Mouse (Mus musculus): ENCODE measurements around the gene Havcr1. TPM values are rescaled to one million over a fixed set of nuclear protein-coding genes. Genes with fewer than 3 reads are reported as not detected.
"Not testable (repeated sequence)": the region's sequence is repeated elsewhere in the genome, so short reads cannot be mapped to it uniquely, and the experiment has no call there.

Gene Havcr1
- not detected for total RNA-seq (2021)
- long read RNA-seq, experiment 1 = 0 reads
- long read RNA-seq, experiment 2 = 0 reads

GRCm38 (mm10) chr11:46735076-46735475 is at the start of gene Havcr1:
Havcr1 (plus strand) TSS chr11:46735080.
- DNase-seq (ENCODE audit: low spot score in 2 of 2) = not testable (repeated sequence)

- DNase-seq (ENCODE audit: low spot score in 2 of 2) = no peak
Observed at GRCm38 (mm10) chr11:46690136-46690535, 44.7 kb upstream of the Havcr1 start.

DNA sequence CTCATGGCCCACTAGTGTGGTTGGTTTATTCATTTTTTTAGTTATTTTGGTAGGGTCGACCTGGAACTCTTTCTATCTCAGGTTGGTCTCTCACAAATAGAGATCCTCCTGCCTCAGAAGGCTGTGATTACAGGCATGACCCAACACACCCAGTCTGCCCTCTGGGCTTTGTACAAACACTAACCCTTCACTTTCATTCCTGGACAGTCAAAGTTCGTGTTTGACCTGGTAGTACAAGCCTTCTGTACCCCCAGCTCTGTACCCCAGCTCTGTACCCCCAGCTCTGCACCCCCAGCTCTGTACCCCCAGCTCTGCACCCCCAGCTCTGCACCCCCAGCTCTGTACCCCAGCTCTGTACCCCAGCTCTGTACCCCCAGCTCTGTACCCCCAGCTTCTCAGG is 39.0 kb upstream of the Havcr1 start:
- DNase-seq (ENCODE audit: low spot score in 2 of 2) = not testable (repeated sequence)

DNA sequence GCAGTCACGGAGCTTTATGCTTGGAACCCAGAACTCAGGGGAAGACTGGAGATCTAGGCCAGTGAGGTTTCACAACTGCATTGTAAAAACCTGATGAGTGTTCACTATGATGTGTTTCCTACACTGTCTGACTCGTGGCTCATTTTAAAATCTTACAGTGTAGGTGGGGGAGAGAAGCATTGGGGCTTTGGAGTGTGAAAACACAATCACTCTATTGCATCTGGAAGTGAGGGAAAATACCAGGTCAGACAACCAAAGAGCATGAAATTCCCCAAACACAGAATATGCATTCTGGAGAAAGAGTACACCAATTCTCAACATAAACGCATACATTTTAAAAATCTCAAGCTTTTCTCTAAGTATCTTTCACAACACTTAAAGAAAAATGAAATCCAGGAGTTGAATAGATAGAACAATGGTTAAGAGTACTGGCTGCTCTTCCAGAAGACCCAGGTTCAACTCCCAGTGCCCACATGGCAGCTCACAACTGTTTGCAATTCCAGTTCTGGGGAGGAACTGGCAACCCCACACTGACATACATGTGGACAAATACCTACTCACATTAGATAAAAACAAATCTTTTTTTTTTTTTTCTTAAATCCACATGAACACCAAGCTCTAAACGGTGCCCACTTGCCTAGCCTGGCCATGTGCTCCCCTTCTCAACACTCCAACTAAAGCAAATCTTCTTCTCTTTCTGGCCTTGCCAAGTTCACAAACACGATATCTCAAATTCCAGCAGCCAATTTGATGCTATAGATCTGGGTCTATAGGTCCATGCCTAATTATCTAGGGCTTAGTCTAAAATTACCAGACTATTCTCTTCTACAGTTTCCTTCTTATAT is 37.2 kb upstream of the Havcr1 start:
- no peak for DNase-seq (ENCODE audit: low spot score in 2 of 2)

- DNase-seq (ENCODE audit: low spot score in 2 of 2) = no peak
Observed at GRCm38 (mm10) chr11:46698278-46698655, 36.6 kb upstream of the Havcr1 start.

DNA sequence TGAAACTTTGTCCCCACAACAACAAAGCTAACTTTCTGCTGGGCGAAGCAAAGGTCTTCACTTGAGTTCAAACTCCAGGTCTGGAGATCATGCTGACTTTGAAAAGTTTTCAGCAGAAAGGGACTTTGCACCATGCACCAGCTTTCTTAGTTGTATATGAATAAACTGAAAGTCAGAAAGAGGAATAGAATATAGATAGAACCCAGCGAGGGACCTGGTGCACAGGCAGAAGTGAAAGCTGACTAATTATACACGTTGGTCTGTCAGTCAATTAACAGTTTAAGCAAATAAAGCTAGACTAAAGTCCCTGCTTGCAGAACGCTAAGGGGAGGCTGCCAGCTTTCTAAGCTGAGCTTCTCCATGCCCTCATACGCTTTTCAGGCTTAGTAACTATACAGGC is 36.0 kb upstream of the Havcr1 start:
- no peak for DNase-seq (ENCODE audit: low spot score in 2 of 2)

GRCm38 (mm10) chr11:46706664-46707356 is 28.1 kb upstream of the Havcr1 start, which contains the start of gene Timd2:
Timd2 (minus strand) TSS chr11:46707061.
- no peak for DNase-seq (ENCODE audit: low spot score in 2 of 2)

- DNase-seq (ENCODE audit: low spot score in 2 of 2) = no peak
Observed at GRCm38 (mm10) chr11:46731541-46732070, 3.3 kb upstream of the Havcr1 start.

DNA sequence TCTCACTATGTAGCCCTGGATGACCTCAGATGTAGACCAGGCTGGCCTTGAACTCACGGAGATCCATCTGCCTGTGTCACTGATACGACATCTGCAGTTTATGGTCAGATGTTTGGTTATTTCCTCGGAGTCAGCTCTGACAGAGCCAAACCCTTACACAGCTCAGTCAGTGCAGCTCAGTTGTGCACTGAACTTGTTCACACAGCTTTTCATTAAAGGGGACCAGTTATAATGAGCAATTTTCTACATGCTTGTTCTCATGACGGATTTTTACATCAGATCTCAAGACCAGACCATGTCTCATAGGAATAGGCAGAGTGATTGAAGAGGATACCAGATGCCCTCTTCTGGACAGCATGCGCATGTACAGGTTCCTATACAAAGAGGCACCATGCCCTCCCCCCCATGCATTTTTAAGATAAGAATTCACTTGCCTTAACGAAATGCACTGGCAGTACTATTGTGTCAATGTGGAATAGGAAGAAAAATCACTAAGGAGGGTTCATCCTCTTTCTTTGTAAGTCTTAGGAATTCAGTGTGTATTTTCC is 1.6 kb upstream of the Havcr1 start:
- no peak for DNase-seq (ENCODE audit: low spot score in 2 of 2)

GRCm38 (mm10) chr11:46734617-46735016 is 263 bp upstream of the Havcr1 start:
- no peak for DNase-seq (ENCODE audit: low spot score in 2 of 2)

GRCm38 (mm10) chr11:46739501-46739900 is 4.6 kb downstream of the Havcr1 start:
- no peak for DNase-seq (ENCODE audit: low spot score in 2 of 2)

GRCm38 (mm10) chr11:46740886-46741285 is 6.0 kb downstream of the Havcr1 start:
- no peak for DNase-seq (ENCODE audit: low spot score in 2 of 2)

DNA sequence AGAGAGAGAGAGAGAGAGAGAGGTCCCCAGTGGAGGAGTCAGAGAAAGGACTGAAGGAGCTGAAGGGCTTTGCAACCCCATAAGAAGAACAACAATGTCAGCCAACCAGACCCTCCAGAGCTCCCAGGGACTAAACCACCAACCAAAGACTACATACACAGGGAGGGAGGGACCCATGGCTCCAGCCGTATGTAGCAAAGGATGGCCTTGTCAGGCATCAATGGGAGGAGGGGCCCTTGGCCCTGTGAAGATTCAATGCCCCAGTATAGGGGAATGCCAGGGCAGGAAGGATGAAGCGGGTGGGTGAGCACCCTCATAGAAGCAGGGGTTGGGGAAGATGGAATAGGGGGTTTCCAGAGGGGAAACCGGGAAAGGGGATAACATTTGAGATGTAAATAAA is 6.8 kb downstream of the Havcr1 start:
- no peak for DNase-seq (ENCODE audit: low spot score in 2 of 2)

DNA sequence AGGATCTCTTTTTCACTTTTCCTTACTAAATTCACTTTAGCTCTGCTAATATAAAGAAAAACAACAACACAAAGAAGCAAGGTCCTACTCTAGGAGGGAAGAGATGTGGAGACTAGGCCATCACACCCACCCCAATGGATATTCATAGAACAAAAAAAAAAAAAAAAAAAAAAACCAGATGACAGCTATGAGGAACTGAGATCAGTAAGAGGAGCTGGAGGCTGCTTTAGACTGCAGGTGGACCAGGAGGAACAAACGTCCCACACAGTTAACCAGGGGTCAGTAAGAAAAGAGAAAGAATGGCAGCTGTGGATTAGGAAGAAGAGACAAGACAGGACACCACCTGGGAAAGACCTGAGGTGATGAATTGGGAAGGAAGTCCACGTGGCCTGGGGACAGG is 13.1 kb downstream of the Havcr1 start:
- no peak for DNase-seq (ENCODE audit: low spot score in 2 of 2)

DNA sequence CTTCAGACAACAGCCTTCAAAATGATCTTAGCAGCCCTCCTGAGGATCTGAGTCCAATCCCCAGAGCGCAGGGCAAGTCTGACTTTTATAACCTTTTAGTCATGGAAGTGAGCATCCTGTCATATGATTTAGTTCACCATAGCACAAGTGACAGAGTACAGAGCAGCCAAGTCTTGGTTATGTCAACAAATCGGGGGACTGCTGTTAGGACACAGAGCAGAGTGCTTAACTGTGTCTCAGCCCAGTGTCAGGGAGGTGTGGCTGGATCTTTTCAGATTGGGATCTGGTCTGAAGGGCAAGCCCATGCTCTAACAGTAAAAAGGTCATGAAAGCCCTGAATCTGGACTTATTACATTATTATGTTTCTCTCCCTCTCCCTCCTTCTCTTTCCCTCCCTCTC is 18.8 kb downstream of the Havcr1 start:
- DNase-seq (ENCODE audit: low spot score in 2 of 2) = no peak

DNA sequence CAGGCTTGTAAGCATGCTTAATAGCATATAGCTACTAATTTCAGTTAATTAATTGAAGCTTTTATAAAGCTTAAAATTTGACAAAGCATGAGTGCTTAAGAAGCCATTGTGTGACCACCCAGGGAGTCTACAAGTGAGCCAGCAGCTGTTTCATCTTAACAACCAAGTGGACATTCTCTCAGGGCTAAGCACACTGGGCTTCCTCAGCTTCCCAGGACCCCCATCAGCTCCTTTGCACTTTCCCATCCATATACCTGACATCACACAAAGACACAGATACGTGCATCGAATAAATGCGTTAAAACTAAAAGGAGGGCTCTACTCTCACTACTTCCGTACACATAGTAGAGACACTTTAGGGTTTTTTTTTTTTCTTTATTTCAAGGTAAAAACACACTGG is 19.8 kb downstream of the Havcr1 start:
- no peak for DNase-seq (ENCODE audit: low spot score in 2 of 2)

GRCm38 (mm10) chr11:46755714-46756113 is 20.8 kb downstream of the Havcr1 start:
- DNase-seq (ENCODE audit: low spot score in 2 of 2) = not testable (repeated sequence)

GRCm38 (mm10) chr11:46776879-46777278 is 42.0 kb downstream of the Havcr1 start:
- DNase-seq (ENCODE audit: low spot score in 2 of 2) = no peak

- no peak for DNase-seq (ENCODE audit: low spot score in 2 of 2)
Observed at GRCm38 (mm10) chr11:46779811-46780210, 44.9 kb downstream of the Havcr1 start.

- no peak for DNase-seq (ENCODE audit: low spot score in 2 of 2)
Observed at GRCm38 (mm10) chr11:46804440-46804839, 69.6 kb downstream of the Havcr1 start.

GRCm38 (mm10) chr11:46810511-46810910 is 75.6 kb downstream of the Havcr1 start, which contains the start of gene Timd4:
Timd4 (plus strand) TSS chr11:46810800.
- DNase-seq (ENCODE audit: low spot score in 2 of 2) = no peak

DNA sequence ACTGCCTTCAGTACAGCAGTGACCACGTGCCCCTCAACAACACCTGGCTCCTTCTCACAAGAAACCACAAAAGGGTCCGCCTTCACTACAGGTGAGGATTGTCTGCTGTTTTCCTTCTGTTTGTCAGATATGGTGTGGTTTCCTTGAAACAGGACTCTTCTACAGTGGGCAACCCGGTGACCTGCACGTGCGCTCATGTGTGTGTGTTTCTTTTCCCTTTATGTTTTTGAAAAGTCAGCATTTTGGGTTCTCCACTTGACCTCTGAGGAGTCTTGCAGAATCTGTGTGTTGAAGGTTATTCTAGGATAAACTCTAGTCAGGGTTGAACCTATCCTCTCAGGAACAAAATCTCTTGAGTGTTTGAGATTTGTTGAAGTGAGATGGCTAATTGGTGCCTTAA is 82.8 kb downstream of the Havcr1 start:
- DNase-seq (ENCODE audit: low spot score in 2 of 2) = no peak

All from adrenal gland, postnatal 4 days (tissue).